Mouse (Mus musculus) megakaryocyte progenitor cell, adult 5-6 weeks (primary cell): ENCODE measurements at regions not wholly inside any gene's neighbourhood (a gene's known extent, or its start where the extent isn't known, plus 50 kb on each side); places are given as distances from the start of the nearest gene placed in this dataset.
A peak's percentile ranks its signal among the peaks of the same experiment; 100 is the strongest.

Experiments
- ATAC-seq: replicated peaks from 2 replicates; pipeline ENCODE4 v1.8.0; 2016; ENCODE audit warnings: mild to moderate bottlenecking, moderate TSS enrichment, inconsistent platforms; ENCODE audit not compliant: poor library complexity

- ATAC-seq: peak; percentile 52
Observed at GRCm38 (mm10) chr13:5769283-5770260, 91.7 kb upstream of the Klf6 start.

DNA sequence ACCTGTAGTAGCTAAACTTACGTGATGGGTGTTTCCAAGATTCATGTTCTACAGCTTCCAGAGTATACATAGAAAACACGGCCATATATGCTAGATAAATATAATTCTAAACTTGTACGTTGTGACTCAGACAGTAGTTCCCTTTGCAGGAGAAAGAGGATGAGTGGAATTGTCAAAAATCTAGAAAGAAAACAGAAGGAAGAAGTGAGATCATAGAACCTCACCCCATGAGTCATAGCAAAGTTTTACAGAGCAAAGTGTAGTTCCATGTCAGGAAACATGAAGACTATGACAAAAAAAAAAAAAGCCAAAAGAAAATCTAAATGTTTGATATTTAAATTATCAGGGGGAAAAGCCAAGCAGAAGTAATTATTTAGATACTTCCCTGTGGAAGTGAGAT, 87.5 kb upstream of the Klf6 start:
- no peak for ATAC-seq

- peak; percentile 56 for ATAC-seq
Observed at GRCm38 (mm10) chr13:5778443-5779171, 82.7 kb upstream of the Klf6 start.

DNA sequence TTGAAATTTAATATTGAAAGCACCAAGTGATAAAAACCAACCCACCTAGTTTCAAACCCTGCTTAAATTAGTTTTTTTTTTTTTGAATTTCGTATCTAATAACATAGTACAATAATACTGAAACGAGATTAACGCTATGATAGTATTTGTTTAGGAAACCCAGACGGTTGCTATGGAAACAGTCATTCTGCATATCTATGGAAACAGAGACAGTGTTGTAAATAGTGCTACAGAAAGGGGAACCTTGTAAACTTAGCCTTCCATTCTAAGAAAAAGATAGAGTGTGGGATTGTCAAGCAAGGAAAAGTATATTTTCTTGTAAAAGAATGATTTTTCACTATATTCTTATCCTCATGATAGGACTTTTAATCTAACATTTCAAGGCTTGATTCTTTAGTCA, 81.9 kb upstream of the Klf6 start:
- peak; percentile 84 for ATAC-seq

DNA sequence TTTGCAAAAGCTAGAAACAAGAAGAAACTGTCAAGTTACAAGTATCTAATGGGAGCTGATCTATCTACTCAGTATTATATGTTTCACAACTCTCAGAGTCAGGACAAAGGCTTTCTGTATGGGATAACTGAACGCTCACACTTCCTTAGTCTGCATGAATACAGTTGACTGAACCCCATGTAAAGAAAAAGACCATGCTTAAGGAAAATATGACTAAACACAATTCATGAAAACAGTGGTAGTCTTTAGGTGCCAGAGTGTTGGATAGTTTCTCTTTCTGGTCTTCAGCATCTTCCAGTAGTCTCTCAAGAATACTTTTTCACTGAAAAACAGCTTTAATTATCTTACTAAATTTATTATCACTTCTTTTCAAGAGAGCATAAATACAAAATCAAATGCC, 78.7 kb upstream of the Klf6 start:
- no peak for ATAC-seq

DNA sequence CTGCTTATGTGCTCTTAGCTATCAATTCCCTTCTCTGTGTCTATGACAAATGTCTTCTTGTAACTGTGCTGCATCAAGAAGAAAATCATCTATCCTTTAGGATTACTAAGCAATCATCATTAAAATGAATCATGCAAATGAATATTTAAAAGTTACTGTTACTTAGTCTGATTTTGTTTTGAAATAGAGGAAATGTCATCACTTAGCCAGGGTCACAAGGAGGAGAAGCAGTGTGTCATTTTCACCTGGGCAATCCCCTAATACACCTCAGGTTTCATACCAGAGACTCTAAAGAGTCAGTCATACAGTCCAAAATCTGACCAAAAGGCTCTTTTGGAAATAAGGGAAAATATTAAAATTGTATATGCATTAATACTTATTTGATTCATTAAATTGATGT, 74.2 kb upstream of the Klf6 start:
- no peak for ATAC-seq

DNA sequence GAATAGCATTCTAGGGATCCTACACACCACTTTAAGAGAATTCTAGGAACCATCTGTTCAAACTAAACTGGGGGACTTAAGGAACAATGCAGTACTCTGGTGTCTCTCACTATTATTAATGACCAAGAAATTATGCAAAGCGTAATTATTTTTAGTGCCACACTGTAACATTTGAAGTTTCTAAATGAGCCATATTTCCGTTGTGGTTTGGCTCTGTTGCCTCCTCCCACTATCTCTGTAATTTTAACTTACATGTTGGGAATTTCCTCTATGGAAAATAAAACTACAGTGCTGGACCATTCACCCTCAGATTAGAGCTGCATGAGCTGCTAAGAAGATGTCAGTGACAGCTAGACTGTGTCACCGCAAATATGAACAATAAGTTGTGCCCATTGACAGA, 72.0 kb upstream of the Klf6 start:
- 0 out of 2 replicates have a peak, but pooled peaks have one; percentile 29 for ATAC-seq

- ATAC-seq: peak; percentile 50
Observed at GRCm38 (mm10) chr13:5802079-5802478, 59.2 kb upstream of the Klf6 start.

DNA sequence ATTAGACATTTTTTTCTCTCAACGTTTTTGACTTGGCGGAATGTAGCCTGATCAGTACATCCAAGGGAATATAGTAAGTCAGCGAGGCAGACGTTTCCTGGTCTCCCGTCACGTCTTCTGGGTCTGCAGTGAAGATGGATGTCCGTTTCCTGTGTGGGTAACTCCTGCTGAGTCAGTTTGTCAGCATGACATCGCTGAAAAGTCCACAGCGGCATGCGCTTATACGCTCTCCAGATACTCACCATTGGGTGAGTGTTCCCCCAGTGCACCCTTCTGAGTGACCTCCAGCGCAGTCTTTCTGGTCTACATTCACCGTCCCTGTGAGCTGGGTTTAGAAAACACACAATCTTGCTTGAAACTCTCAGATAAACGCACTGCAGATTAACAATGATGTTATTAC, 58.5 kb upstream of the Klf6 start:
- peak; percentile 64 for ATAC-seq

DNA sequence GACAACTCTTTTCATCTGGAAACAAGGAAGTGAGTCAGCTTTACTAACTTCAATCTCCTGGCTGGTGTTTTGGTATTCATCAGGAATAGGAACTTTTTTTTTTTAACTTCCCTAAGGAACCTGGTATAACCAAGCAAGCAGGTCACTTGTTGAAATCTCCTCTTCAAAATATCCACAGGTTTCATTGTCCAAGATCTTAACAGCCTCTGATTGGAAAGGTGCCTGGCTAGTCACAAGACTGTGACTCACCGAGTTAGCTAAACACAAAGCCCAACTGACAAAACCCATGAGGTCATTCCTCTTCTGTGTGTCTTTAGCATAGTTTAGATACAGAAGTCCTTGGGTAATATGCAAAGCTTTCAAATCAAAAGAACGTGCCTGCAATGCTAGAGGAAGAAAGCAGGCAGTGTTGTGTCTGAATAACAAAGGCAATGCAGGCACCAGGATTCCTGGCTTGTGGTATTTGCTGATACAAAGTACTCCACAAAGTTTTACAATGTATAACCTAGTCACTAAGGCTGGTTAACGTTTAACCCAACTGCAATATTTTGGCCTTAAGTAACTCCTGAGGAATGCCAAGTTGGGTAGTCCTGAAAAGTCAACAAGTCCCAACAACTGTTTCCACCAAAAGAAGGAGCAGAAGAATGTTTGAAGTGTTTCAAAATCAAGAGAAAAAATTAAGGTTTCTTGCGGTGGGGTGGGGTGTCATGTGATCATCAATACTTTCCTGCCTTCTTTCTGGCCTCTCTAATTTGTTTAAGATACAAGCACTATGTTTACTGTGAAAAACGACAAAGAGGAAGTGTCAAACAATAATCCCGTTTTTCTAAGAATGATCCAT, 57.5 kb upstream of the Klf6 start:
- peak; percentile 60 for ATAC-seq

DNA sequence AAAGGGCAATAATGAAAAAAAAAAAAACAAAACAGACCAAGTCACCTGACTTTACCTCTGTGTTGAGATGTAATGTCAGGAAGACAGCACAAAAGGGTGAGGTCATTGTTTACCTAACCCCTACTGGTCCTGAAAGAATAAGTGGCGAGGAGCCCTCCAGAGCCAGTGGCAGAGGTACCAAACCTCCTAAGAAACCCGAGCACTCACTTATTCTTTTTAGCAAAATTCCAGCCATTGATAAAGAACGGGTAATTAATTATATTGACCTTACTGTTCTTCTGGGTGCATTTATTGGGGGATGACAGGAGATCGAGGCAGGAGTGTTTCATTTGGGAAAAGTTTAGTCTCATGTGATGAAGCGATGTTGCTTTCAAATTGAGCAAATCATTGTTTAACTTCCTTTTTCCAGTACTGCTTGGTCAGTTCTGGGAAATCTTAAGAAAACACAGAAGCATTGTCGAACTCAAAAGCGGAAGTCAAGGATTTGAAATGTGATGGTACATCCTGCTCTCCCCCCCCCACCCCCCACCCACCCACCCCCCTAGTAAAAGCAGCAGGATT, 56.8 kb upstream of the Klf6 start:
- peak; percentile 49 for ATAC-seq

DNA sequence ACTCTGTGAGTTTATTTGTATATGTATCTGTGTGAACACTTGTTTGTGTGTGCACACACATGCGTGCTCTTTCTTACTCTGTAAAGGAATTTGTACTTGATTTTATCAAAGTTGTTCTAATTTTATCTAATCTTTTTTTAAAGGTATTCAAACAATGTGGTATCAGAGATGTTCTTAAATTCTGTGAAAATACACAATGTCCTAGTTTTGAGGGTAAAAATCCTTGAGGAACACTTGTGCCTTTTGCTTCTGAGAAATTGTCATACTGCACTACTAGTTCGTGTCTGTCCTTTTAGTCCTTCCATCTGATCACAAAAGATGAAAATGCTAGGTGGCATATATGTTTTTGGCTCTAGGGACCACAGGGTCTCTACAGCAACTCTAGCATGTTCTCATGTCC, 52.9 kb upstream of the Klf6 start:
- no peak for ATAC-seq
